Mouse (Mus musculus): ENCODE data around the gene Cyb561d2. TPM values are rescaled to one million over a fixed set of nuclear protein-coding genes. Genes with fewer than 3 reads are reported as not detected.

The Cyb561d2 gene
- total and polyA plus RNA-seq, 3 experiments = 11.7 to 23.1 TPM; not detected in 1

DNA sequence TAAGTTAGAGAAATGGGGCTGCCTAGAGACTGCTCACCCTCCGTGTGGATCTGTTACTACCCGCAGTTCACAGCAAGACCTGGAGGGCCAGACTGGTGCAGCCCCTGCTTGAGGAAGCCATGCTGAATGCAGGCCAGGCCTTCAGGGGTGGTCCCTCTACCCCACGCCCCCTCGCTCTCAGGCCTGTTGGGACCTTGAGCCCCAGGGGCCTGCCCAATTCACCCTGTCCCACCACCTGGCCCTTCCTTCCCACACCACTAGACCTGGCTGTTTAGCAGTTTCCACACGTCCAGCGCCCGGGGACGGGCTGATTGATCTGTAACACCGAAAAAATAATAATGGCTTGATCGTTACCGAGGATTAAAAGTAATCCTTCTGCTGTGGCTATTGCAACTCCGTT is 47.8 kb downstream of the Cyb561d2 start:
- Histone ChIP-seq H3K4me3 (ENCODE audit: low read depth, low read length) (no peak overlapping the region), H3K36me3 (replicated peaks) (no peaks in the 10 kb centered on the region), H3K27me3 (ENCODE audit: insufficient read depth, low read length) (peaks cover 32% of the 10 kb centered on the region), H3K4me1 (ENCODE audit: insufficient read depth, low read depth, low read length) (no peaks in the 10 kb centered on the region), H3K9me3 (replicated peaks) (no peaks in the 10 kb centered on the region)
- no peak for DNase-seq (ENCODE audit: low spot score)
- no peak for TF ChIP-seq POLR2AphosphoS5 (IDR thresholded peaks at IDR 0.05; ENCODE audit: insufficient replicate concordance, low read depth, low read length)
- no peak for TF ChIP-seq GATA2 (IDR thresholded peaks at IDR 0.05; ENCODE audit: borderline replicate concordance, low read depth, low read length)
- TF ChIP-seq TAL1 (conservative IDR thresholded peaks at IDR 0.05; ENCODE audit: low read depth, low read length) = no peak
- no peak for TF ChIP-seq GATA1 (IDR thresholded peaks at IDR 0.05; ENCODE audit: borderline replicate concordance, low read length)
- no peak for TF ChIP-seq CTCF (IDR thresholded peaks at IDR 0.05; ENCODE audit: low read depth, low read length)
- ATAC-seq (ENCODE audit: extremely low read depth, insufficient number of reproducible peaks, low FRiP score, poor library complexity, severe bottlenecking) = no peak

DNA sequence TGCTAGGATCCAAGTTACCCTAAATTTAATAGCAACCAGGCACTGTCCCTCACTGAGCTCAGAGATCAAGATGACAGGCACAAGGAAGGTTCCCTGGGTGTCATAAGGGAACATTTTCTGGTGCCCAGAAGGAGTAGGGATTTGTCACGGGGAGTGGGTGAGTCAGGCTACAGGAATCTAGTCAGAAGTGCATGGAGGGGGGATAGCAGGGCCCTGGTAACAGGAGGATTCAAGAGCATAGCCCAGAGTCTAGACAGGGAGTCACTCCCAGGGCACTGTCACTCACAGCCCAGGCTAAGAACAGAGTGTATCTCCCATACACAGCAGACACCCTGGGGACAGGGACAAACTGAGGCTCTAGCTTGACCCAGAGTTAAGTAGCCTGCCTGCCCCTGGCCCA is 48.5 kb downstream of the Cyb561d2 start:
- TF ChIP-seq GATA1 (IDR thresholded peaks at IDR 0.05; ENCODE audit: borderline replicate concordance, low read length) = no peak
- no peak for TF ChIP-seq CTCF (IDR thresholded peaks at IDR 0.05; ENCODE audit: low read depth, low read length)
- TF ChIP-seq POLR2AphosphoS5 (IDR thresholded peaks at IDR 0.05; ENCODE audit: insufficient replicate concordance, low read depth, low read length) = no peak
- TF ChIP-seq GATA2 (IDR thresholded peaks at IDR 0.05; ENCODE audit: borderline replicate concordance, low read depth, low read length) = no peak
- TF ChIP-seq TAL1 (conservative IDR thresholded peaks at IDR 0.05; ENCODE audit: low read depth, low read length) = no peak
- peaks cover 27% of the 10 kb centered on the region for H3K27me3 ChIP-seq (ENCODE audit: insufficient read depth, low read length)
- no peaks in the 10 kb centered on the region for H3K9me3 ChIP-seq (replicated peaks)
- no peak overlapping the region for H3K4me3 ChIP-seq (ENCODE audit: low read depth, low read length)
- ATAC-seq (ENCODE audit: extremely low read depth, insufficient number of reproducible peaks, low FRiP score, poor library complexity, severe bottlenecking) (no peak), DNase-seq (ENCODE audit: low spot score) (no peak)
- no peaks in the 10 kb centered on the region for H3K4me1 ChIP-seq (ENCODE audit: insufficient read depth, low read depth, low read length)
- no peaks in the 10 kb centered on the region for H3K36me3 ChIP-seq (replicated peaks)

DNA sequence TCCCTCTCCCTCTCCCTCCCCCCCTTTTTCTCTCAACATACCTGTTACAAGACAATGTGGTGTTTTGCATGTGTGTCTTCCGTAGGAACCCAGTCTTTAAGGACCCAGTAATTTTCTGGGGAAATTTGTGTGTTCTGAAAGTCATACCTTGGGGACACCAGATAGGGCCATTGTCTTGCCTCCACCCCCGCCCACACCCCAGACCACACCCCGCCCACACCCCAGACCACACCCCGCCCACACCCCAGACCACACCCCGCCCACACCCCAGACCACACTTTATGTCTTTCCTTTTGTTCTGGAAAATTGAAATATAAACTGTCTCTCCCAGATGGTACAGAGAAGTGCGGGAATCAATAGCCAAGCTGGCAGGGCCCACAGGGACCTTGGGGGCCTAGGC is 51.4 kb downstream of the Cyb561d2 start:
- ATAC-seq (ENCODE audit: extremely low read depth, insufficient number of reproducible peaks, low FRiP score, poor library complexity, severe bottlenecking) (no peak), DNase-seq (ENCODE audit: low spot score) (no peak)
- TF ChIP-seq POLR2AphosphoS5 (IDR thresholded peaks at IDR 0.05; ENCODE audit: insufficient replicate concordance, low read depth, low read length) (no peak), TAL1 (conservative IDR thresholded peaks at IDR 0.05; ENCODE audit: low read depth, low read length) (no peak), GATA1 (IDR thresholded peaks at IDR 0.05; ENCODE audit: borderline replicate concordance, low read length) (no peak), GATA2 (IDR thresholded peaks at IDR 0.05; ENCODE audit: borderline replicate concordance, low read depth, low read length) (no peak), CTCF (IDR thresholded peaks at IDR 0.05; ENCODE audit: low read depth, low read length) (no peak)
- Histone ChIP-seq H3K4me1 (ENCODE audit: insufficient read depth, low read depth, low read length) (no peaks in the 10 kb centered on the region), H3K9me3 (replicated peaks) (no peaks in the 10 kb centered on the region), H3K27me3 (ENCODE audit: insufficient read depth, low read length) (peaks cover 19% of the 10 kb centered on the region), H3K4me3 (ENCODE audit: low read depth, low read length) (no peak overlapping the region), H3K36me3 (replicated peaks) (no peaks in the 10 kb centered on the region)

DNA sequence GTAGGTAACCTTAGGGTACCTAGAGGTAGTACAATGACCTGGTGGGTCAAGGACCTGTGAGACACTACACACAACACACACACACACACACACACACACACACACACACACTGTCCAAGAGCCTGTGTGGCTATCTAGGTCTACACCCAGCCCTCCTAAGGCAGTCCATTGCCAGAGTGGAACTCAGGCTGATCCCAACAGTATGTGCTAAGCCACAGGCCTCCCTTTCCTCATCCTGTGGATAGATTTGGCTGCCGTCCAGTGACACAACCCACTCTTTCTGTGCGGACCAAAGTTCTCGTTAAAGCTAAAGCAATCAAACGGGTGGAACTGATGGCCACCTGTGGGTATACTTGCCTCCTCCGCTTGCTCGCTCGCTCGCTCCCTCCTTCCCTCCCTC is 51.8 kb downstream of the Cyb561d2 start:
- H3K9me3 ChIP-seq (replicated peaks) = no peaks in the 10 kb centered on the region
- TF ChIP-seq POLR2AphosphoS5 (IDR thresholded peaks at IDR 0.05; ENCODE audit: insufficient replicate concordance, low read depth, low read length) (no peak), GATA2 (IDR thresholded peaks at IDR 0.05; ENCODE audit: borderline replicate concordance, low read depth, low read length) (no peak), GATA1 (IDR thresholded peaks at IDR 0.05; ENCODE audit: borderline replicate concordance, low read length) (no peak), CTCF (IDR thresholded peaks at IDR 0.05; ENCODE audit: low read depth, low read length) (no peak), TAL1 (conservative IDR thresholded peaks at IDR 0.05; ENCODE audit: low read depth, low read length) (no peak)
- H3K4me3 ChIP-seq (ENCODE audit: low read depth, low read length) = no peak overlapping the region
- peaks cover 19% of the 10 kb centered on the region for H3K27me3 ChIP-seq (ENCODE audit: insufficient read depth, low read length)
- H3K4me1 ChIP-seq (ENCODE audit: insufficient read depth, low read depth, low read length) = no peaks in the 10 kb centered on the region
- no peaks in the 10 kb centered on the region for H3K36me3 ChIP-seq (replicated peaks)
- ATAC-seq (ENCODE audit: extremely low read depth, insufficient number of reproducible peaks, low FRiP score, poor library complexity, severe bottlenecking) (no peak), DNase-seq (ENCODE audit: low spot score) (no peak)

Other genes with a start within 250 kb of the Cyb561d2 start
- 106 TPM in 2 replicates for gene Cish, start 246.2 kb downstream of the Cyb561d2 start, total RNA-seq (2014; fragmentation: Nextera tagmentation)
- 22.1 and 24.7 TPM in 2 replicates for gene Cish, start 246.2 kb downstream of the Cyb561d2 start, total RNA-seq (2017)
- 151 and 158 TPM in 2 replicates for gene Cish, start 246.2 kb downstream of the Cyb561d2 start, polyA plus RNA-seq (2012)
- gene Hemk1, start 203.8 kb downstream of the Cyb561d2 start, total RNA-seq (2014; fragmentation: Nextera tagmentation) = 29.6 and 42.6 TPM in 2 replicates
- gene Hemk1, start 203.8 kb downstream of the Cyb561d2 start, total RNA-seq (2017) = 35.6 and 48.6 TPM in 2 replicates
- 9.4 and 11.0 TPM in 2 replicates for gene Hemk1, start 203.8 kb downstream of the Cyb561d2 start, polyA plus RNA-seq (2012)
- 1.3 TPM in 1 of 2 replicates, not detected in the other for gene 6430571L13Rik, start 201.6 kb downstream of the Cyb561d2 start, total RNA-seq (2014; fragmentation: Nextera tagmentation)
- 0.64 and 0.76 TPM in 2 replicates for gene 6430571L13Rik, start 201.6 kb downstream of the Cyb561d2 start, total RNA-seq (2017)
- gene 6430571L13Rik, start 201.6 kb downstream of the Cyb561d2 start, polyA plus RNA-seq (2012) = 0.29 and 0.46 TPM in 2 replicates
- gene Cacna2d2, start 142.6 kb downstream of the Cyb561d2 start, total RNA-seq (2014; fragmentation: Nextera tagmentation) = not detected in 2 replicates
- 0.05 and 0.06 TPM in 2 replicates for gene Cacna2d2, start 142.6 kb downstream of the Cyb561d2 start, total RNA-seq (2017)
- 0.09 TPM in 1 of 2 replicates, not detected in the other for gene Cacna2d2, start 142.6 kb downstream of the Cyb561d2 start, polyA plus RNA-seq (2012)
- 20.5 and 22.1 TPM in 2 replicates for gene Tmem115, start 8.2 kb downstream of the Cyb561d2 start, total RNA-seq (2014; fragmentation: Nextera tagmentation)
- 16.6 and 18.0 TPM in 2 replicates for gene Tmem115, start 8.2 kb downstream of the Cyb561d2 start, total RNA-seq (2017)
- gene Tmem115, start 8.2 kb downstream of the Cyb561d2 start, polyA plus RNA-seq (2012) = 23.2 and 27.1 TPM in 2 replicates
- gene Nprl2, start within 50 bp of the Cyb561d2 start, total RNA-seq (2014; fragmentation: Nextera tagmentation) = 16.3 and 22.6 TPM in 2 replicates
- gene Nprl2, start within 50 bp of the Cyb561d2 start, total RNA-seq (2017) = 18.4 and 35.0 TPM in 2 replicates
- 1.4 and 1.7 TPM in 2 replicates for gene Nprl2, start within 50 bp of the Cyb561d2 start, polyA plus RNA-seq (2012)
- gene Zmynd10, start 5.1 kb upstream of the Cyb561d2 start, total RNA-seq (2014; fragmentation: Nextera tagmentation) = 1.1 TPM in 1 of 2 replicates, not detected in the other
- 6.2 and 7.3 TPM in 2 replicates for gene Zmynd10, start 5.1 kb upstream of the Cyb561d2 start, total RNA-seq (2017)
- 1.1 TPM in 2 replicates for gene Zmynd10, start 5.1 kb upstream of the Cyb561d2 start, polyA plus RNA-seq (2012)
- gene Rassf1, start 9.4 kb upstream of the Cyb561d2 start, total RNA-seq (2014; fragmentation: Nextera tagmentation) = 15.4 and 19.4 TPM in 2 replicates
- gene Rassf1, start 9.4 kb upstream of the Cyb561d2 start, total RNA-seq (2017) = 29.5 and 35.4 TPM in 2 replicates
- gene Rassf1, start 9.4 kb upstream of the Cyb561d2 start, polyA plus RNA-seq (2012) = 10.7 and 12.1 TPM in 2 replicates
- gene Tusc2, start 21.1 kb upstream of the Cyb561d2 start, total RNA-seq (2014; fragmentation: Nextera tagmentation) = 30.4 and 33.1 TPM in 2 replicates
- 16.0 and 21.3 TPM in 2 replicates for gene Tusc2, start 21.1 kb upstream of the Cyb561d2 start, total RNA-seq (2017)
- 24.4 and 45.3 TPM in 2 replicates for gene Tusc2, start 21.1 kb upstream of the Cyb561d2 start, polyA plus RNA-seq (2012)
- gene Hyal2, start 25.8 kb upstream of the Cyb561d2 start, total RNA-seq (2014; fragmentation: Nextera tagmentation) = 11.7 and 16.8 TPM in 2 replicates
- gene Hyal2, start 25.8 kb upstream of the Cyb561d2 start, total RNA-seq (2017) = 4.2 and 5.5 TPM in 2 replicates
- 28.9 and 33.9 TPM in 2 replicates for gene Hyal2, start 25.8 kb upstream of the Cyb561d2 start, polyA plus RNA-seq (2012)
- 6.6 and 7.3 TPM in 2 replicates for gene Hyal1, start 34.7 kb upstream of the Cyb561d2 start, total RNA-seq (2014; fragmentation: Nextera tagmentation)
- 1.9 and 2.3 TPM in 2 replicates for gene Hyal1, start 34.7 kb upstream of the Cyb561d2 start, total RNA-seq (2017)
- 1.4 and 2.2 TPM in 2 replicates for gene Hyal1, start 34.7 kb upstream of the Cyb561d2 start, polyA plus RNA-seq (2012)
- gene Naa80, start 36.7 kb upstream of the Cyb561d2 start, total RNA-seq (2014; fragmentation: Nextera tagmentation) = 17.1 and 17.4 TPM in 2 replicates
- gene Naa80, start 36.7 kb upstream of the Cyb561d2 start, total RNA-seq (2017) = 13.1 and 14.6 TPM in 2 replicates
- gene Naa80, start 36.7 kb upstream of the Cyb561d2 start, polyA plus RNA-seq (2012) = 53.5 and 53.8 TPM in 2 replicates
- gene Hyal3, start 38.6 kb upstream of the Cyb561d2 start, total RNA-seq (2014; fragmentation: Nextera tagmentation) = 4.6 and 7.7 TPM in 2 replicates
- gene Hyal3, start 38.6 kb upstream of the Cyb561d2 start, total RNA-seq (2017) = 1.1 and 1.4 TPM in 2 replicates
- 0.29 and 0.53 TPM in 2 replicates for gene Hyal3, start 38.6 kb upstream of the Cyb561d2 start, polyA plus RNA-seq (2012)
- gene Ifrd2, start 45.4 kb upstream of the Cyb561d2 start, total RNA-seq (2014; fragmentation: Nextera tagmentation) = 178 and 183 TPM in 2 replicates
- 76.0 and 76.7 TPM in 2 replicates for gene Ifrd2, start 45.4 kb upstream of the Cyb561d2 start, total RNA-seq (2017)
- 153 and 156 TPM in 2 replicates for gene Ifrd2, start 45.4 kb upstream of the Cyb561d2 start, polyA plus RNA-seq (2012)
- not detected in 2 replicates for gene Sema3b, start 67.0 kb upstream of the Cyb561d2 start, total RNA-seq (2014; fragmentation: Nextera tagmentation)
- 0.27 TPM in 1 of 2 replicates, not detected in the other for gene Sema3b, start 67.0 kb upstream of the Cyb561d2 start, total RNA-seq (2017)
- gene Sema3b, start 67.0 kb upstream of the Cyb561d2 start, polyA plus RNA-seq (2012) = not detected in 2 replicates
- gene Gnai2, start 93.2 kb upstream of the Cyb561d2 start, total RNA-seq (2014; fragmentation: Nextera tagmentation) = 337 and 375 TPM in 2 replicates
- gene Gnai2, start 93.2 kb upstream of the Cyb561d2 start, total RNA-seq (2017) = 232 TPM in 2 replicates
- gene Gnai2, start 93.2 kb upstream of the Cyb561d2 start, polyA plus RNA-seq (2012) = 657 and 787 TPM in 2 replicates
- gene Slc38a3, start 127.3 kb upstream of the Cyb561d2 start, total RNA-seq (2014; fragmentation: Nextera tagmentation) = not detected in 2 replicates
- 0.11 and 0.12 TPM in 2 replicates for gene Slc38a3, start 127.3 kb upstream of the Cyb561d2 start, total RNA-seq (2017)
- gene Slc38a3, start 127.3 kb upstream of the Cyb561d2 start, polyA plus RNA-seq (2012) = not detected in 2 replicates
- gene Gnat1, start 137.5 kb upstream of the Cyb561d2 start, total RNA-seq (2014; fragmentation: Nextera tagmentation) = not detected in 2 replicates
- gene Gnat1, start 137.5 kb upstream of the Cyb561d2 start, total RNA-seq (2017) = 0.05 TPM in 1 of 2 replicates, not detected in the other
- gene Gnat1, start 137.5 kb upstream of the Cyb561d2 start, polyA plus RNA-seq (2012) = not detected in 2 replicates
- gene Sema3f, start 168.3 kb upstream of the Cyb561d2 start, total RNA-seq (2014; fragmentation: Nextera tagmentation) = not detected in 2 replicates
- gene Sema3f, start 168.3 kb upstream of the Cyb561d2 start, total RNA-seq (2017) = 0.11 and 0.52 TPM in 2 replicates
- gene Sema3f, start 168.3 kb upstream of the Cyb561d2 start, polyA plus RNA-seq (2012) = 0.07 and 0.09 TPM in 2 replicates
- gene Rbm5, start 228.8 kb upstream of the Cyb561d2 start, total RNA-seq (2014; fragmentation: Nextera tagmentation) = 355 and 467 TPM in 2 replicates
- 261 and 271 TPM in 2 replicates for gene Rbm5, start 228.8 kb upstream of the Cyb561d2 start, total RNA-seq (2017)
- 14.3 and 23.4 TPM in 2 replicates for gene Rbm5, start 228.8 kb upstream of the Cyb561d2 start, polyA plus RNA-seq (2012)

Measured in G1E (cell line).